Mouse (Mus musculus) macrophage (primary cell): Measurements from ENCODE around the gene Brsk1. TPM values are rescaled to one million over a fixed set of nuclear protein-coding genes. Genes with fewer than 3 reads are reported as not detected.

Source experiments
- H3K27ac ChIP-seq: fragments of 350-480 bp; formaldehyde crosslinking; 2 replicates; pipeline ENCODE4 v1.9.0; 2021
- H3K36me3 ChIP-seq: fragments of 350-480 bp; formaldehyde crosslinking; 2 replicates; pipeline ENCODE4 v1.9.0; 2021; ENCODE audit errors: inconsistent target
- H3K4me3 ChIP-seq: fragments of 350-480 bp; formaldehyde crosslinking; 2 replicates; pipeline ENCODE4 v1.9.0; 2021; ENCODE audit errors: inconsistent target
- H3K79me2 ChIP-seq: fragments of 350-480 bp; formaldehyde crosslinking; 2 replicates; pipeline ENCODE4 v1.9.0; 2021; ENCODE audit errors: inconsistent target
- WGBS: methylation state at CpG from one replicate; pipeline ENCODE4 v1.1.7; 2026; ENCODE audit warnings: inconsistent platforms; ENCODE audit not compliant: missing documents; 5-methylcytosine and 5-hydroxymethylcytosine counted together
- polyA plus RNA-seq: library from polyadenylated mRNA; stranded (reverse); fragments of 250-400 nt; gene quantifications from 3 replicates; pipeline ENCODE4 v1.2.4, GENCODE M21; 2018; ENCODE audit warnings: inconsistent platforms

Brsk1 gene
- polyA plus RNA-seq, 1 experiment from 2014 or later, result not detected

GRCm38 (mm10) chr7:4684203-4684602, 6.2 kb upstream of the Brsk1 start:
- peak overlapping the region; percentile 55 for H3K27ac ChIP-seq
- 5% methylated on average over 13 of the region's 13 CpGs for WGBS

DNA sequence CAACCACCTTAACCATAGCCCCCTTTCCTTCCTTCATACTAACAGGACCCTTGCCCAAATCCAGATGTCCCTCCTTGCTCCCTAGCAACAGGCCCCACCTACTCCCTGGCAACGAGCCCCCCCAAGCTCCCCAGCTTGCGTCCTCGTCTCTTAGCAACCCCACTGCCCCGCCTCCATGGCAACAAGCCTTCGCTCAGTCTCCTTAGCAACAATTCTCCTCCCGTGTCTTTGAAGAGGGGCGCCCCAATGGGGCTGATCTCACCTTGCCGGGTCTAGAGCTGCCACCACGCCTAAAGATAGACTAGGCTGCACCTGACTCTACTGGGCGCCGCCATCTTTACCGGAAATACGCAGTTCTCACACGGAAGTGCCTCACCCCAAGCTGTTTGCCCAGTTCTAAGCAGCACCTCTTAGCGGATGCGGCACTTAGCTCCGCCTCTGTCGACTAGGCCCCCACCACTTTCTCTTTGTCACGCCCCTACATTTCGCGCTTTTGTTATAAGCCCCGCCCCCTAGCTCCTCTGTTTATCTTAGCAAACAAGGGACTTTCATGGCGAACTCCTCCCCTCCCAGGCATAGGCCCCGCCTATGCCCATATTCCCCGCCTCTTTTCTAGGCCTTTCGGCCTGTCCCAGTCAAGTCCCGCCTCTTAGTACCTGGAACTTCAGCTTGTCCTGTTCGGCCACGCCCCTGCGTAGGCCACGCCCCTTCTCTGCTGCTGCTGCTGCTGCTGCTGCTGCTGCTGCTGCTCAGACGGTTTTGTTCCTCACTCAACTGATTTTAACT, 5.6 kb upstream of the Brsk1 start, which contains the start of gene Hspbp1:
TSS of gene Hspbp1 (minus strand) at position 437 of the 786 bp plus-strand sequence.
- 1% methylated on average over 32 of the region's 32 CpGs for WGBS
- H3K79me2 ChIP-seq, result no peaks in the 10 kb centered on the region; the same call in 1 of the 2 replicates
- H3K4me3 ChIP-seq, result peak within 1 kb of the TSS; percentile 96
- no peaks in the 10 kb centered on the region for H3K36me3 ChIP-seq
- peak within 1 kb of the TSS; percentile 55 for H3K27ac ChIP-seq

More at GRCm38 (mm10) chr7:4684203-4684602, 6.2 kb upstream of the Brsk1 start:
- Histone ChIP-seq H3K79me2 (no peaks in the 10 kb centered on the region; the same call in 1 of the 2 replicates), H3K4me3 (peak overlapping the region; percentile 96), H3K36me3 (no peaks in the 10 kb centered on the region)

DNA sequence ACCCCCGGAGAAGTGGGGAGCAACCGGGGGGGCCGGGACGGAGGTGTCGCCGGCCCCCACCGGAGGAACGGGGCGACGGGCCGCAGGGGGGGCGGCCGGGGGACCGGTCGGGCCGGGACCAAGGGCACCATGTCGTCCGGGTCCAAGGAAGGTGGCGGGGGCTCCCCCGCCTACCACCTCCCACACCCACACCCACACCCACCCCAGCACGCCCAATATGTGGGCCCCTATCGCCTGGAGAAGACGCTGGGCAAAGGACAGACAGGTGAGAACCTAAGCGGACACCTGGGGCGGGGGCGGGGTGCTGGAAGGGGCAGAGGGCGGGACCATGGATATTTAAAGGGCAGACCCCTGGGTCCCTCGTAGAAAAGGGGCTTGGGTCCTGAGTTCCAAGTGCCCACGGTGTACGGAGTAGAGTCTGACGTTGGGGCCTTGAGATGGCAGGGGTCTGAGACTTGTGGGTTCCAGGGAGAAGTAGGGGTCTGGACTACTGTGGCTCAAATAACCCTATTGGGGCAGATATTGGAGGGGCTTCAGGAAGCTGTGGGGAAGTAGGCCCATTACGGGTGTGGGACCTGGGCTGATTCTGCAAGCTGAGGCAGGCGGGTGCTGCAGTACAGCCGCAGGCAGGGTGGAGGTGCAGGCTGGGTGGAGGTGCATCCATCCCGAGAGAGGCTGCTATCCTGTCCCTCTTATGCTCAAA, 698 bp downstream of the Brsk1 start:
- 37% methylated on average over 30 of the region's 35 CpGs for WGBS
- Histone ChIP-seq H3K4me3 (no peak overlapping the region), H3K27ac (no peak overlapping the region), H3K79me2 (no peaks in the 10 kb centered on the region), H3K36me3 (no peaks in the 10 kb centered on the region)

GRCm38 (mm10) chr7:4693004-4693403, 2.6 kb downstream of the Brsk1 start:
- Histone ChIP-seq H3K4me3 (no peak overlapping the region), H3K36me3 (no peaks in the 10 kb centered on the region), H3K27ac (no peak overlapping the region), H3K79me2 (no peaks in the 10 kb centered on the region)
- 79% methylated on average over 4 of the region's 6 CpGs for WGBS

- Histone ChIP-seq H3K36me3 (no peaks in the 10 kb centered on the region), H3K79me2 (no peaks in the 10 kb centered on the region), H3K4me3 (no peak overlapping the region), H3K27ac (no peak overlapping the region)
- WGBS, result 89% methylated on average over 8 of the region's 8 CpGs
These were observed 11.9 kb downstream of the Brsk1 start for GRCm38 (mm10) chr7:4702334-4702733.

DNA sequence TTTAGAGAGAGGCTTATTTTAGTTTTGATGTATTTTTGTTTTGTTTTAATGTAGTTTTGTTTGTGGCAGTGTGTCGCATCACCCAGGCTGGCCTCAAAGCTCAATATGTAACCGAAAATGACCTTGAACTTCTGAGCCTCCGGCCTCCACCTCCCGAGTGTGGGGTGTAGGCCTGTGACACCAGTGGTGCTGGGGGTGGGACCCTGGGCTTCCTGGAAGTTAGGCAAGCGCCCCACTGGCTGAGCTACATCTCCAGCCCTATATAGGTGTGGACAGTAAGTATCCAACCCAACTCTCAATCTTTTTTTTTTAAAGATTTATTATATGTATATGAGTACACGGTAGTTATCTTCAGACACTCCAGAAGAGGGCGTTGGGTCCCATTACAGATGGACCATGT, 12.8 kb downstream of the Brsk1 start:
- H3K79me2 ChIP-seq, result no peaks in the 10 kb centered on the region
- H3K4me3 ChIP-seq, result no peak overlapping the region
- no peak overlapping the region for H3K27ac ChIP-seq
- WGBS, result 92% methylated on average over 7 of the region's 7 CpGs
- H3K36me3 ChIP-seq, result no peaks in the 10 kb centered on the region

DNA sequence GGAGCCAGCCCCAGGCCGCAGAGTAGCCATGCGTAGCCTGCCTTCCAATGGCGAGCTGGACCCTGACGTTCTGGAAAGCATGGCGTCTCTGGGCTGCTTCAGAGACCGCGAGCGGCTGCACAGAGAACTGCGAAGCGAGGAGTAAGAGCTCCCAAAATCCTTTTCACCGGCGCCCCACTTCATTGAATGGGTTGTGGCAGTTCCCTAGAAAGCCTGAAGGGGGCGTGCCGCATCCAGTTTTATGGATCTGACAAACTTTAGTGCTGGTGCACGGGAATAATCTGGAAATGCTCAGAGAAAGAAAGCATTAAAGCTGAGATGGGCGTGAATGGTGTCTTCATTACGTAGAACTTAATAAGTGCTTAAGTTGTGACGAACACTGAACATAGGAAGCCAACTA, 14.7 kb downstream of the Brsk1 start:
- H3K79me2 ChIP-seq, result no peaks in the 10 kb centered on the region
- WGBS, result 47% methylated on average over 15 of the region's 18 CpGs
- H3K27ac ChIP-seq, result no peak overlapping the region
- no peak overlapping the region for H3K4me3 ChIP-seq
- H3K36me3 ChIP-seq, result no peaks in the 10 kb centered on the region

DNA sequence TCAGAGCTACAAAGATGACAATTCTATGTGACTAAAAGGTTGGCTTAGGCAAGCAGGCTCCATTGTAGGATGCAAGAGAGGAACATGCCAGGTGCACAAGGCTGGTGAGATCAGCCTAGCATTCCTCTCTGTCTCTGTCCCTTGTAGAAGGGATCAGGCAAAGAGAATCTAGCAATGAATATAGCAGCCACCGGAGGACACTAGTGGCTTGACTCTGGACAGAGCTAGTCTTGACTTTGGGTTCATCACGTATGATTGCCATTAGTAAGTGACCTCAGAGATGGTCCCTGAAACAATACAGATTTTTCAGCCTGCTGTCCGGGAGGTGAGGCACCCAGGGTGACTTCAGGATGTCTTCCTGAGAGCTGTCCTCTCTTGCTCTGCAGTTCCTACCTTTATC, 22.2 kb downstream of the Brsk1 start:
- Histone ChIP-seq H3K79me2 (no peaks in the 10 kb centered on the region), H3K27ac (no peak overlapping the region), H3K36me3 (no peaks in the 10 kb centered on the region), H3K4me3 (no peak overlapping the region)
- WGBS, result 94% methylated on average over 3 of the region's 3 CpGs

GRCm38 (mm10) chr7:4716955-4717354, 26.6 kb downstream of the Brsk1 start:
- Histone ChIP-seq H3K79me2 (no peaks in the 10 kb centered on the region), H3K27ac (no peak overlapping the region), H3K4me3 (no peak overlapping the region), H3K36me3 (no peaks in the 10 kb centered on the region)
- 67% methylated on average over 5 of the region's 6 CpGs for WGBS

GRCm38 (mm10) chr7:4719276-4719675, 28.9 kb downstream of the Brsk1 start:
- H3K4me3 ChIP-seq, result no peak overlapping the region
- WGBS, result 100% methylated on average over 3 of the region's 3 CpGs
- no peaks in the 10 kb centered on the region for H3K36me3 ChIP-seq
- no peaks in the 10 kb centered on the region for H3K79me2 ChIP-seq
- no peak overlapping the region for H3K27ac ChIP-seq

- H3K79me2 ChIP-seq, result no peaks in the 10 kb centered on the region
- peak overlapping the region; percentile 44 for H3K4me3 ChIP-seq
- peak overlapping the region; percentile 84 for H3K27ac ChIP-seq
- H3K36me3 ChIP-seq, result no peaks in the 10 kb centered on the region
- 13% methylated on average over 12 of the region's 12 CpGs for WGBS
These were observed 33.1 kb downstream of the Brsk1 start for GRCm38 (mm10) chr7:4723508-4723907.

DNA sequence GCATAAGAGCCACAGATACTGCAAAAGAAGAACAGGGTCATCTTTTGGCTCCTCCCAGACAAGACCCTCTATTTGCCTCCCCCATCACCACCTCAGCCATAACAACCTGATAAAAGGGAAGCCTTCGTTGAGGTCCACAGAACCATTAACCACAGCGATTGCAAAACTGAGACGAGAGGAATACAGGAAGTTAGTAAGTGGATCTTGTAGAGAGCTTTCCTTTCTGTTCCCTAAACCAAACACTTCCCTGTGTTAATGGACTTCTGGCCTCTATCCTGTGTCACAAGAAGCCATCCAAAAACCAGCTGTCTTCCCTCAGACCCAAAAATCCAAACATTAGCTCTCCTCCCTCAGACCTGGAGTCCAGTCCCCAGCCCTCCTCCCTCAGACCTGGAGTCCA, 34.0 kb downstream of the Brsk1 start:
- Histone ChIP-seq H3K36me3 (no peaks in the 10 kb centered on the region), H3K27ac (peak overlapping the region; percentile 84), H3K79me2 (no peaks in the 10 kb centered on the region), H3K4me3 (peak overlapping the region; percentile 44; the same call in 1 of the 2 replicates)
- WGBS, result 0% methylated on average over 3 of the region's 3 CpGs

DNA sequence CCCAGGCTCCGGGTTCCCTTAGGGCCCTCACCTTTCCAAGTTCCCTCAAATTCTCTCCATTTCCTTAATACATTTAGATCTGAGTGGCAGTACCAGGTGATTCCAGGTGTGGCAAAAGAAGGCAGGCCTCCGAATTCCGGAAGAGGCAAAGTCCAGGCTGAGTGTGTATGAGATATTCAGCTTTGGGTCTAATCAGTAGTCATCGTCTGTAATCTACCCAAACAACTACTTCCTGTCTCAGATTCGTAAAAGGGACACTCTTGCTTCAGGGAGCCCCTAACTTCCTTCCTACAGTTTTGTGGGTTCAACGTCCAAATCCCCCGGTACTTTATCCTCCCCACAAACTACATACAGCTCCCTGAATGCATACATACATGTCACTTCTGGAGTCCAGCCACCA, 34.8 kb downstream of the Brsk1 start, which contains the start of gene Tmem150b:
TSS of gene Tmem150b (minus strand) at position 81 of the 400 bp plus-strand sequence.
- Histone ChIP-seq H3K36me3 (no peaks in the 10 kb centered on the region), H3K4me3 (peak within 1 kb of the TSS; percentile 44), H3K79me2 (no peaks in the 10 kb centered on the region), H3K27ac (peak within 1 kb of the TSS; percentile 84)
- WGBS, result 9% methylated on average over 7 of the region's 7 CpGs

- H3K79me2 ChIP-seq, result no peaks in the 10 kb centered on the region
- no peak overlapping the region for H3K4me3 ChIP-seq
- 38% methylated on average over 5 of the region's 5 CpGs for WGBS
- no peaks in the 10 kb centered on the region for H3K36me3 ChIP-seq
- H3K27ac ChIP-seq, result no peak overlapping the region
These were observed 40.7 kb downstream of the Brsk1 start for GRCm38 (mm10) chr7:4731090-4731489.

DNA sequence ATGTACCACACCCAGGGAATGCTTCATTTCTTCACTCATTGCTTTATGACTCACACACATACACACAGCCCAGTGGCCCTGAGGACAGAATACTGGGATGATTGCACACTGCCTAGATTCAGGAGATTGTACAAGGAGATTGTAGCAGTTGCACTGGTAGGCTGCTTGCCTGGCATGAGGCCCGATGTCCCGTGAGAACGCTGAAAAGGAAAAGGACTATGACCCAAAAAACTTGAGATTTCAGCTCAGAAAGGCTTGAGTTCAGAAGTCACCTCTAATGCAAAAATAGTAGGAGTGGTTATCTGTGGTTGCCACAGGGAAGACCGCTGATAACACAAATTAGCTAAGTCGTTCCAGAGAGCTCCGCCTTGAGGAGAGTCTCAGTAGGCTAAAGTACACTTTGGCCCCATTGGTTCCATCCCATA, 42.6 kb downstream of the Brsk1 start:
- H3K79me2 ChIP-seq, result no peaks in the 10 kb centered on the region
- H3K36me3 ChIP-seq, result no peaks in the 10 kb centered on the region
- H3K4me3 ChIP-seq, result no peak overlapping the region
- WGBS, result 79% methylated on average over 6 of the region's 6 CpGs
- no peak overlapping the region for H3K27ac ChIP-seq
